Mouse (Mus musculus) kidney, postnatal 36 days (tissue): ENCODE data around the gene Grhpr.
"Not testable (repeated sequence)": the region's sequence is repeated elsewhere in the genome, so short reads cannot be mapped to it uniquely, and the experiment has no call there.

Experiments
- DNase-seq, 2 experiments: peaks; one replicate each; pipeline ENCODE4 v3.0.0; 2021 to 2022; ENCODE audit warnings: mixed read lengths in 2 of 2

Gene Grhpr

DNA sequence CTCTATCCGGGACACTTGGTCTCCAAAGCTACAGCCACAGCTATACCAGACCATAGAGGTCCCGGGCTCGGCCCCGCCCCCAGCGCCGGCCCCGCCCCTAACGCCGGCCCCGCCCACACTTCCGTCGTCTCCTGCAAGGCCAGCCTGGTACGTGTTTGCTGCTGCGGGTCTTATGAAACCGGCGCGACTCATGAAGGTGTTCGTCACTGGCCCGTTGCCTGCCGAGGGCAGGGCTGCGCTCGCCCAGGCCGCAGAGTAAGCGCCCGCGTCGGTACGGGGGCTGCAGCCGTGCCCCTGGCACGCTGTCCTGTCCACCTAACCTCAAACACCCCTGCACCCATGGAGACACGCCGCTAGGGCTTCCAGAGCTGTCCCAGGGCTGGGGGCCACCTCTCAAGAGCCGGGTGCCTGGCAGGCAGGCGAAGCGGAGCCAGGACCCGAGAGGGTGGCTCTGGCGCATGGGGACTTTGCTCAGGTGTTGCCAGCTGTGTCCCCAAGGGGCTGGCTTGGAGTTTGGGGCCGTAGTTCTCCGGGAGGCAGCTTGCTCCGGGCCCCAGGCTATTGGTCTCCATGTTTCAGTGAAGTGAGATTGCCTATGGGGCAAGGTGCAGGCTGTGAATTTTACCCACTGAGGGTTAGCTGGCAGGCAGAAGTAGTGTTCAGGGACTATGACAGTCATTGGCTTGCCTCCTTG is at the start of gene Grhpr:
Gene Grhpr, plus strand, starts transcription at position 116 of the 694 bp plus-strand sequence.
- peak; percentile 87 to 91 for DNase-seq

DNA sequence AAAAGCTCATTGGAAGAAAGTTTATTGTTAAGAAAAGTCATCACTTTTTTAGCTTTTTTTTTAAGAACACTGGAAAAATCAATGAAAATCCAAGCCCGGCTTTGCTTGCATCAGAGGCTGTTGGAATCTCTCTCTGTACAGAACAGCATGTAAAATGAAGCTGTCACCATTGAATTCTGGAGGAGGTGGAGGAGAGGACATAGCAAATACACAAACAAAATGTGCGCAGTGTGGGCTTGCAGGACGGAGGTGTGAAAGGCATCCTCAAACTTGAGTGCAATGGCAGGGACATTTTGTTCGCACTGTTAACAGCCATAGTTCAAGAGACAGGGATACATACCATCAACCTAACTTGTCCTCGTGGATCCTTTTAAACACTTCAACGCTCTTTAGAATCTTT is 49.5 kb upstream of the Grhpr start:
- no peak for DNase-seq

DNA sequence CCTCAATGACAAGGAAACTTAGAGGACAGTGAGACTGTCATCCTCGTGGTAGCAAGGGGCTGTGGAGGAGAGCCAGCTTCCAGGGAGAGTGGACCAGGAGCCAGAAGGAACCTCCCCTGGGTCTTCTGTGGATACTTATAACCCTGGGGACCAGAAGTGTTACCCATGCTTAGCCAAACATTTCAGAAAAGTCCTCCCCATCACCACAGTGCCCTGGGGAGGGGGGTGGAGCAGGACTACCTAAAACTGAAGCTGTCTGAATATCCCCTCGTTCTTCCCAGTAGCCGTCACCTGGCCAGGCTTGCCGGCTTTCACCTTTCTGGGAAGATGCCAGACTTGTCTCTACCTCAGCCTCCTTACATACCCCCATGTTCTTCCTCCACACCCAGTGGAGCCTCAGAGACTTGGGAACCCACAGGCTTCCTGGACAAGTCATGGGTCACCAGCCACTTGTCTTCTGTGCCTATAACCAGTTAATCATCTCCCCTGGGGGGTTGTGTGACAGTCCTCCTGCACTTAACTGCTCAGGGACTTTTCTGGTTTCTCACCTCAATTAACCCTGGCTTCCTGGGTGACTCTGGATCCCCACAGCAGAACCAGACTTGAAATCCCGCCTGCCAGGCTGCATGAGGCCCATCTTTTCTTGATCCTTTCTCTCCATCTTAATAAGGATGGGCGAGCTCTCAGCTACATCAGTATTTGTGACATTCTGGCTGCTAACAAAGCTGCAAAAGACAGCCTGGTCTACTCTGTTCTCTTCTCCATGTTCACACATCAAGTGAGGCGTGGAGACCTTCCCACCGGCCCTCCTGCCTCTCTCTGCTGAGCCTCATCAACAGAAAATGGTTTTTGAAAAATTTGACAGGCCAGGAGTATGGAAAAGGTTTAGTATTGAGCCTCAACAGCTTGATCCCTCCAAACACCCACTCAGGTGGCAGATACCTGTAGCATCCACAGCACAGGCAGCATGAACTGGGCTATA is 42.5 kb upstream of the Grhpr start:
- peak in 1 of 2 experiments; percentile 16 for DNase-seq

DNA sequence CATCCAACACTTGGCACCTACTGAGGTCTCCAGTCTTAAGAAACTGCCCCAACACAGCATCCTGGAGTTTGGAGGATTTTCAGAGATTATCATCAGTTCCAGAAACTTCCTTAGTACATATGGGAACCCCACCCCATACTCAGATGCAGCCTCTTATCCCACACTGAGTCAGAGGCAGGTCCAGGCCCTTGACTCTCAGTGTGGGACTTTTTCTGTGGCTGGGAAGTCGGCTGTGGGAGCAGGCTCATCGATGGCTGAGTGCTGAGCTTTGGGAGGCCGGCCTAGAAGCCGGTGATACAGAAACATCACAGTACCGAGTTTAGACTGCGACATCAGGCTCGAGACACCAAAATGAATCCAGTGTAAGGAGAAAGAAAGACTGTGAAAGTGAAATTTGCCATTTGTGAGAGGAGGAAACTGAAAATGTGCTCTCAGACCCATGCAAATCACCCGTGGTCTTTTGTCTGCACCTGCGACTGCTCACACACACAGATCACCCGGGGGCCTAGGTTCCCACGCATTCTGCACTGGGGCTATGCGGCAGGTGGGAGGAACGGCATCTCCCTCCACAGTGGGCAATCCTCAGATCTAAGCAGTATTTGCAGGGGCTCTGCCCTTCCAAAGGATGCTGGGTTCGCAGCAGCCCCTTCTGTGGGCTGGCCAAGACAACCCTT is 41.5 kb upstream of the Grhpr start:
- no peak for DNase-seq

DNA sequence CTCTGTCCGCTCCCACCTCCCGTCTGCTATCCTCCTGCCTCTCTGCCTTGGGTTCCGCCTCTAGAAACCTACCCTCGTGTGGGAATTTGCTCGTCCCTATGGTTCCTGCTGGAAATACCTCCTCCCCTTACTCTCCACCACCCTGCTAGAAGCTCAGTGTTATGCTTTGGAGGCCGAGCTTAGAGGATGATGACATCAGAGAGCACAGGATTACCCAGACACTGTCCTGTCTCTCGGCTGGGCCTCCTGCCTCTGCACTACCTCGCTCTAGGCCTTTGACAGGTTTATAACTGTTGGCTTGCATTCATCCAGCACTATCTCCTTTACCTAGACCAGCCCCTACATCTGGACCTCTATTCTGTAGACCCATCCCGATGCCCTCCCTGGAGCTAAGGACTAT is 40.9 kb upstream of the Grhpr start:
- no peak for DNase-seq

DNA sequence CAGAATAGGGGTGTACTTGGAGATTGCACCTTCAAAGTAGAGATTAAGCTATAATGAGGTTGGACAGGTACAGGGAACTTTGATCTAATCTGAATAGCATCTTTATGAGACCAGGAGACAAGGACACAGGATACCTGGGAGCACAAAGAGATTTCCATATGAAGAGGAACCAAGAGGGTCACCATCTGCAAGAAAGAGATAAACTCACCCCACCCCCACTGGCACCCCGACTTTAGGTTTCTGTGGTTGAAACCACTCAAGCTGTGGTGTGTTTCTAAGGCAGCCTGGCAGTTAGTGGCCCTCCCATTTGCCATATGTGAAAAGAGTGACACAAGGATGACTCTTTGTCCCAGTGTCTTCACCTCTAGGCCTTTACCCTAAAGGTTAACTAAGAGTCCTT is 39.0 kb upstream of the Grhpr start:
- DNase-seq, result no peak

DNA sequence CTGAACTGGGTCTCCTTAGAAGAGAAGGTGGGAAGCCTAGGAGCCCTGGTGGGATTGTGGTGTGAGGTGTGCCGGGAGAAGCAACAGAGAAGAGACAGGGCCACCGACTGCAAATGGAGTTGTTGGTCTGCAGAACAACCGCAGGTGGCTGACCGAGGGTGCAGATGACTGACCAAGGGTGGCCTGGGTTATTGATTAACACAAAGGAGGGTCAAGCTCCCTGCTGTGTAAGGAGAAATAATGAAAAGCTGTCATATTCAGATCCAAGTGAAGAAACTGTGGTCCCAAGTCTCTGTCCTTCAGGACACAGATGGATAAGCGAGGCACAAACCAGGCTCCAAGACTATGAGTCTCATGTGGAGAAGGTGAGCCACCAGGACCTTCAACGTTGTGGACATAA is 37.7 kb upstream of the Grhpr start:
- DNase-seq, result peak; percentile 76 to 84

DNA sequence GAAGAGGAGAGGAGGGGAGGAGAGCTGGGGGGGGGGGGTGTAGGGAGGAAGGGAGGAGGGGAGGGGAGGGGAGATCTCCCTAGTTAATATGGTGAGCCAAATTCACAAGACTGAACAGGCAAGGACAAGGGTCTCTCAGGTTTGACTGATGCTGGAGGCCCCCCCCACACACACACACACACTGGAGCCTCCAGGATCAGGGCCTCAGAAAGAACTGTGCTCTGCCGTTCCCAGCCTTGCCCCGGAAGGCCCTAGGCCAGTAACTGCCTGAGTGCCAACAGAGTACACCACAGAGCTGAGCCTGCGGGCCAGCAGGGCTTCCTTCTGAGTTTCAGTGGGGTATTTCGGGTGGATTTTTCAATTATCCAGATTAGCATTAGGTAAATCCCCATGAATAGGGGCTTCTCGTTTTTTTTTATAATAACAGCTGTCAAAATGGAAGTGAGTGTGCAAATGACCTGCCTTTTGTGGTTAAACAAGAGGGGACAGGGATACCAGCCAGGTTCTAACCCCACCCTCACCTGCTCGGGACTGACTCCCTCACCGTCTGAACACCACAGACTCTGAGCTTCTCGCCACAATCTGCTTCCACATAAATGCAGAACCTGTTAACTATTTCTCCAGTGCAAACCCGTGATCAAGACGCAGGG is 36.6 kb upstream of the Grhpr start:
- DNase-seq, result peak; percentile 20 to 61

DNA sequence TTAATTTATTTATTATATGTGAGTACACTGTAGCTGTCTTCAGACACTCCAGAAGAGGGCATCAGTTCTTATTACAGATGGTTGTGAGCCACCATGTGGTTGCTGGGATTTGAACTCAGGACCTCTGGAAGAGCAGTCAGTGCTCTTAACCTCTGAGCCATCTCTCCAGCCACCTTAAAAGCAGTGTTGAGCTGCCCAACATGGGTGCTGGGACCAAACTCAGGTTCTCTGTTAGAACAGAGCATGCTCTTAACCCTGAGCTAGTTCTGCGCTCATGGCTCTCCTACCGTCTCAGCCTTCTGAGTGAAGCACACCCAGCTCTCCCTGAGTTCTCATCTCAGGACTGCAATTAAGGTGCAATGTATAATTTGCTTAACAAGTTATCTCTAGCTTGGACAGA is 35.1 kb upstream of the Grhpr start:
- not testable (repeated sequence) for DNase-seq

DNA sequence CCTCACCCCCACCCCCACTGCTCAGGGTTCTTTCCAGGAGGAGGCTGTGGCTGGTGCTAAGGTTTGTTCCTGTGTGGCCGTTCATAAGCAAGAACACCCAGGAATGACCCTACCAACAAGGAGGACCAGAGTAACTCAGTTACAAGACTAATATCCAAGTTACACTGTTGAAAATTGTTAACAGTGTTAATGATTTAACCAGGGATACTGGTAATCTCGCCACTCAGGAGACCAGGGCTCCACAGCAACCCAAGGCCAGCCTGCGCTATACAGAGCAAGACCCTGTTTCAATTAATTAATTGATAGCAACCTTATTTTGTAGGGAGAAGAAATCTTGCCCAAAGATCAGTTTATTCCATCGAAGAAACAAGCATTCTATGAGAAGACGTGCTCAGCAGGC is 33.7 kb upstream of the Grhpr start:
- no peak for DNase-seq

DNA sequence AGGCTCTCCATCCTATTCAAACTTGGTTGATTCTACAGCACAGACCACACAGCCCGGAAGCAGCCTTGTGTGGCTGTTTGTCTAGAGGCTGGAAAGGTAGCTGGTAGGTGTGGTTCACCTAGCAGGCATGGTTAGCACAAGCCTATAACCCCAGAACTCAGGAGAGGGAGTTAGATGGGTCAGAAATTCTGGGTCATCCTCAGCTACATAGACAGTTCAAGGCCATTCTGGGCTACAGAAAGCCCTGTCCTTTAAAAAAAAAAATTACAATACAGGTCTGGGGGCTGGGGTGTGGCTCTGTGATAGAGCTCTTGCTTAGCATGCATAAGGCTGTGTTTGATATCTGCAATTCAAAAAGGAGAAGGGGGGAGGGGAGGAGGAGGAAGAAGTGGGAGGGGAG is 32.9 kb upstream of the Grhpr start:
- no peak for DNase-seq

DNA sequence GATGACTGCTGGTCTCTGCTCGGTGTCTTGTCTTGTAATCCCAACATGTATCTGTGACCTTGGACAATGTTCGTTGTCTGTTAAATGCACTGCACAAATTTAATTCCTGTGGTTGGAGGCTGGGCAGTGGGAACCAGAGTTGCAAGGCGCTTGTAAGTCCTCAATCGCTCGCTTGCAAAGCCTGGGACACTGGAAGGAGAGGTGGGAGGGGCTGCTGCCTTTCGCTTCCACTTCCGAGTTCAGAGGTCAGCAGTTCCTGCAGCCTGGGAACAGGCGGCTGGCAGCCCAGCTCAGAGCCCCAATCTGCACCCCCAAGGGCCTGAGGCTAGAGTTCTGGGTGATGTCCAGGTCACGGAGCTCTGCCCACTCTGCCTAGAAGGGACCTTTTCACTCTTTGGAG is 28.2 kb upstream of the Grhpr start:
- DNase-seq, result no peak

DNA sequence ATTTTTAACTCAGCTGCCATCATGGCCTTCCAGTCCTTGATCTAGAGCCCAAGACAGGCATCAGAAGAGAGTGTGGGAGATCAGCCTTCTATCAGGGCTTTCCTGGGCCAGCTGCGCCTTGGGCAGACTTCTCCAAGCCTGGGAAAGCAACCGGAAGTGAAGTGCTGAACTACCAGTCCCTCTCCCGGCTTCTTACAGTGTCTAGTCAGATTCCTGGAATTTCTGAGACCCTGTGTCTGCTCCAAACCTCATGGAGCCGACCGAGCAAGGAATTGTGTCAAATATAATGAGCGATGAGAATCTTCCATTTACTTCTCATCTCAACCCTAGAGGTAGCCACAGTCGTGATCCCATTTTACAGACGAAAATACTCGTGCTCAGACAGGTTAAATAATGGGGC is 22.4 kb upstream of the Grhpr start:
- no peak for DNase-seq

DNA sequence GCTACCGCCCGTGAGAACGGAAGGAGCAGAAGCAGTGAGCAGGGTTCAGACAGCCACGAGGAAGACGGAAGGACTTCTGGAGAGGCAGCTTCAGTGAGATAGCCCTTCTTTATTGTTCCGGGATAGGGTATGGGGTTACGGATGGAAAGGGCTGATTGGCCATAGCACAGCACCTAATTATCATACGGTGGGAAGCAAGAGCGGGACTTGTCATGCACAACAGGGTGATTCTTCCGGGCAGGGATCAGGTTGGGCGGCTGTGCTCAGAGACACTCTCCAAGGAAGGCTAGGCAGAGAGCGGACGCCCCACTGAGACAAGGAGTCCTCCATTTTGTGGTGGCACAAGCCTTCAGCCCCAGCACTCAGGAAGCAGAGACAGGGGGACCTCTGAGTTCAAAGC is 22.0 kb upstream of the Grhpr start:
- no peak for DNase-seq

DNA sequence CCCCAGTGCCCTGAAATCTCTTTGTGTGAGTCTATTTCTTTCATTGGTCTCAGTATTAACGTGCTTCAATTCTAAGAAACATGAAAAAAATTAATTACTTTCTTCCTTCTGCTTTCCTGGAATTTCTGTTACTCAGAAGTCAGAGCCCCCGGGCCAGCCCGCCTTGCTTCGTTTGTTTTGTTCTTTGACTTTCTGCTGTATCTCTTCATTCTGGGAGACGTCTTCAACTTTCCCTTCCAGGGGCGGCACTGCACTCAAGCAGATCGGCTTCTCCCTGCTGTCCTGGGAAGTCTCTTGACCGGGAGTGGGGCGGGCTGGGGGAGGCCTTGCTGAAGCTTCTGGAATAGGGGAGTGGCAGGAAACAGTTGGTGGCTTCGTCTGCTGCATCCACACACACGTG is 18.0 kb upstream of the Grhpr start:
- DNase-seq, result peak in 1 of 2 experiments; percentile 63

DNA sequence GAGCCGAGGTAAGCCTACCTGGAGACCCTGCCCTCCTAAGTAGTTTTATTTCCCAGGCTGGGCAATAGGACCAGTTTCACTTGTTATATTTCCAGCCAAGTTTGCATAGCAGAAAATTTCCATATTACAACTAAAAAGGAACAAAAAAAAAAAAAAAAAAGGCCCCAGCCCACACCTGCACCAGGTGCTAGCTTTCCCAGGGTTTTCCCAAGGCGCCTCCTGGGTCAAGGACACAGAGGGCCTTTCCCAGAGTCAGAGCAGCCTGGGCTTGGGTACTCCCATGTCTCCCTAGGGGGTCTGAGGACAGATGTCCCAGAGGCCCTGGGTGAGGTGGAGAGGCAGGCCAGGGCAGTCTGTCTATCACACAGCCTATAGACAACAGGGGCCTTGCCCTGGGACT is 16.0 kb upstream of the Grhpr start:
- DNase-seq, result no peak

DNA sequence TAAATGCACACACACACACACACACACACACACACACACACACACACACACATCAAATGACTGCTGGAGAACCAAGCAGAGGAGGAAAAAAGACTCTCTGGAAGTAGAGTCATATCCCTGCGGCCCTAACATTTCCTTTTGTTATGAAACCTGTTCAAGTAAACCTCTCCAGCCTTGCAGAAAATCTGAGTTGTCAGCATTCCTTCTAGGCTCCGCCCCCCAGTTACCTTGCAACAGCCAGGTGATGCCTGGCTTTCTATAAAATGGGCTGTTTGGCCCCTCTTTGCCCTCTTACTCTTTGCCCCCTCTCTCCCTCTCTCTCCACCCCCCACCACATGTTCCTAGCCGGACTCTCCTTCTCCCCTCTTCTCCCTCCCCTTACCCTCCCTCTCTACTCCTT is 15.5 kb upstream of the Grhpr start:
- peak in 1 of 2 experiments; percentile 66 for DNase-seq

DNA sequence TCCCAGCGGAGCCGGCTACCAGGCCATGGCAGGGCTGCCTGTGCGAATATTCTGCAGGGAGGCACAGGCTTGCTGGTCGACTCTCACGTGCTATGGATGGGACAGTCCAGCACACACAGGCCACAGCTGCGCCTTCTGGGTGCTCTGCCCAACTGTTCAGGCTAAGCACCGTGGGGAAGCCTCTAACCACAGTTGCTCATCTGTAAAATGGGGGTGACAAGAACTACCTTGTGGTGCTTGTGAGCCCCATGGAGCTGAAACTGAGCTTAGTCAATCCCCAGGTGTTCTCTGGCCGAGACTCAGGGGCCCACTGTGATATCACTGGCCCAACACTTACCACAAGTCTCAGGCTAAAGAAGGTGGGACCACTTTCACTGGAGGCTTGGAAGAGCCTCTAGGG is 13.8 kb upstream of the Grhpr start:
- DNase-seq, result no peak

DNA sequence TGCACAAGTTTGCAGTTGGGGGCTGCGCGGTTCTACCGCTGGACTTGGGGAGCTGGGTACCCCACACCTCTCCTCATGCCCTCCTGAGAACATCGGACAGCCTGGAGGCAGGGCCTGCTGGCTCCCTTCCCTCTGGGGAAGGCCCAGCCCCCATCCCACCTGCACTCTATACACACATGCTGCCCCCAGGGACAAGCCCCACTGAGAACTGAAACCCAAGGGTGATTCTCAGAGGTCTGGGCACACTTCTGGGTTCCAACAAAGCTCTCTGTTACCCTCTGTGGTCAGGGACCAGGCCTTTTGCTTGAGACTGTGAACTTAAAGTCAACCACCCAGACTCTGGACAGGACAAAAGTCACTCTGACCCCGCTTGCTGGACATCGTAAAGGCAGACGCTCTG is 11.1 kb upstream of the Grhpr start:
- DNase-seq, result no peak

DNA sequence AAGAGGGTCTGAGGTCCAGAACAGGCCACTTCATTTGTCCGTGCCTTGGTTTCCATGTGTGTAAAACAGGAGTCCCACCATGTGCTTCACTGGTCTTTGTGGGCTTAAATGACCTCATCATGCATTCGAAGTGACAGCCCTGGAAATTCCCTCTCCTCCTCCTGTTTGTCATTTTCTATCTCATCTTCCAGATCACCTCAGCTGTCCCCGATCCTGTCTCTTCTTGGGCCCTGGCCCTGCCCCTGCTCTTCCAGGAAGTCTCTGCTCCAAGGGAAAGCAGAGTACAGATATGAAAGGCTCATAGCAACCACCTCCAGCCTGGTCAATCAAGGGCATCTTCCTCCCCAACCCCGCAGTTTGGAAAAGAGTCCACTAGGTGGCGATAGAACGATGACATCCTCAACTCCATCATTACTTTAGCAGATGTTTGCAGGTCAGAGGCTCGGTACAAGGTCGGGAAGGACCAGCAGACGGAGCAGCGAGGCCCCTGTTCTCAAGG is 10.5 kb upstream of the Grhpr start:
- peak; percentile 57 to 83 for DNase-seq

DNA sequence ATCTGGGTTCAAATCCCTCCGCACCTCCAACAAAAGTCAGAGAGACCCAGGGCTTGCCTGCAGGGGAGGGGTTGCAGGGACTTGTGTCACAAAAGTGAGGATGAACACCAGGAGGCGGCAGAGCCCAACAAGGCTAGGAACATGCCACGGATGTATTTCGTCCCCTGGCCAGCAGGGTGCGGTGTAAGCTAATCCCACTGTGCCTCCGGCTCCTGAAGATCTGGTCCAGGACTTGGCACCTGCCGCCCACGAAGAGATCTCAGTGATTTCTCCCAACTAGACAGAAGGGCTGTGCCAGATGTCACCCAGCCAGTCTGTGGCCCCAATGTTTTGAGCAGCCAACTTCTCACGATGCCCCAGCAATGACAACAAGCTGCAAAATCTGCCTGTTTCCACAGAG is 7.7 kb upstream of the Grhpr start:
- DNase-seq, result peak; percentile 92 to 95

DNA sequence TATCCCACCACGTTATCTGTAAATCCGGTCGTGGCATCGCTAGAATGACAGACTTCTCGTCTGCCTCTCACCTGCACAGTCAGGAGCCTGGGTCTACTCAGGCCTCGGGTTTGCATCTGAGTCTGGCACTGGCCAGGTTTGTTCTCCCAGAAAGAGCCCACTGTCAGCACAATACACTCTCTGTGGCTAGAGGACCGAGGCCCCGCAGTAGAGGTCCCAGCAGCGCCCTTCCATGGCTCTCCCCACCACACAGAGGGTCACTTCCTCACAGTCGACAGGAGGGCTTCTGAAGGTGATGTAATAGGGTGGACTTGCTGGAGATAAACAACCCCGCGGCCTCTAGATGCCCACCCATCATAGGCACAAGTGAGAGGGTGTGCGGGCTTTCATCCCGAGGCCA is 7.3 kb upstream of the Grhpr start:
- no peak for DNase-seq

DNA sequence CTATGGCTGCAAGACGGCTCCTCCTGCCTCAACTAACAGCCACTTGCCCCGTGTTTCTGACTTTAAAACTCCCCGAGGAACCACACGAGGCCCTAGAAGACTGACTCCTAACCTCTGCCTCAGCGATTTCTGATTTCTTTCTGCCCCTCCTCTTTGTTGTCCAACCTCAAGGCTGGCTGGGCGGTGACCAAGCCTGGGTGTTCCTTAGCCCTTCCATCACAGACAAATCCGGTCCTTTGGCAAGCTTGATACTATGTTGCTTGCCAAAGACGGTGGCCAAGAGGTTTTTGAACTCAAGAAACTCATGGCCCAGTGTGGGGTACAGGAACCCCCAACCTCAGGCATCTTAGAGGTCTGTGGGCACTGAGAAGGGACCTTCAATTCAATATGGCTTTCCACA is 6.9 kb upstream of the Grhpr start:
- peak; percentile 54 to 70 for DNase-seq
